Mouse (Mus musculus): ENCODE measurements at regions not wholly inside any gene's neighbourhood (a gene's known extent, or its start where the extent isn't known, plus 50 kb on each side); places are given as distances from the start of the nearest gene placed in this dataset.

GRCm38 (mm10) chr3:26465158-26465557 is 132.9 kb upstream of the Nlgn1 start:
- H3K36me3 ChIP-seq = no peaks in the 10 kb centered on the region
- no peak overlapping the region for H3K4me3 ChIP-seq (replicated peaks)
- ATAC-seq (replicated peaks; ENCODE audit: low FRiP score) = no peak
- 84% methylated on average over 7 of the region's 7 CpGs for WGBS
- H3K9me3 ChIP-seq (replicated peaks) = no peaks in the 10 kb centered on the region
- no peak overlapping the region for H3K4me2 ChIP-seq
- H3K27me3 ChIP-seq = no peaks in the 10 kb centered on the region
- no peak overlapping the region for H3K9ac ChIP-seq
- H3K27ac ChIP-seq = no peak overlapping the region
- H3K4me1 ChIP-seq = no peaks in the 10 kb centered on the region

- Histone ChIP-seq H3K9me3 (replicated peaks) (no peaks in the 10 kb centered on the region), H3K4me3 (replicated peaks) (no peak overlapping the region)
Measured at GRCm38 (mm10) chr3:26454921-26455320, 122.7 kb upstream of the Nlgn1 start.

GRCm38 (mm10) chr3:26437800-26438404 is 105.6 kb upstream of the Nlgn1 start:
- Histone ChIP-seq H3K36me3 (no peaks in the 10 kb centered on the region), H3K9me3 (replicated peaks) (no peaks in the 10 kb centered on the region), H3K27me3 (no peaks in the 10 kb centered on the region), H3K4me3 (replicated peaks) (no peak overlapping the region), H3K9ac (no peak overlapping the region), H3K4me1 (no peaks in the 10 kb centered on the region), H3K27ac (no peak overlapping the region), H3K4me2 (no peak overlapping the region)
- WGBS = 50% methylated on average over 5 of the region's 5 CpGs
- ATAC-seq (replicated peaks; ENCODE audit: low FRiP score) = peak; percentile 82

More at GRCm38 (mm10) chr3:26454921-26455320, 122.7 kb upstream of the Nlgn1 start:
- 94% methylated on average over 1 of the region's 1 CpGs for whole genome bisulfite sequencing
- Histone ChIP-seq H3K4me1 (no peaks in the 10 kb centered on the region), H3K27me3 (no peaks in the 10 kb centered on the region), H3K36me3 (no peaks in the 10 kb centered on the region), H3K9ac (no peak overlapping the region), H3K4me2 (no peak overlapping the region), H3K27ac (no peak overlapping the region)
- ATAC-seq (replicated peaks; ENCODE audit: low FRiP score) = no peak
